Mouse (Mus musculus) spleen, postnatal 10 days (tissue): Measurements from ENCODE around the gene Etv6.
A peak's percentile ranks its signal among the peaks of the same experiment; 100 is the strongest.

Source experiments
- DNase-seq, 2 experiments: peaks; one replicate each; pipeline ENCODE4 v3.0.0; 2021 to 2022; ENCODE audit warnings: low spot score in 2 of 2

Etv6 gene

GRCm38 (mm10) chr6:134251364-134251763 is 215.9 kb downstream of the Etv6 start:
- no peak for DNase-seq

- no peak for DNase-seq
Observed at GRCm38 (mm10) chr6:134252081-134252755, 216.7 kb downstream of the Etv6 start.

- no peak for DNase-seq
Observed at GRCm38 (mm10) chr6:134256369-134256768, 220.9 kb downstream of the Etv6 start.

- DNase-seq: no peak
Observed at GRCm38 (mm10) chr6:134259913-134260312, 224.4 kb downstream of the Etv6 start.

GRCm38 (mm10) chr6:134261904-134262303 is 226.4 kb downstream of the Etv6 start:
- DNase-seq: peak in 1 of 2 experiments; percentile 24

- DNase-seq: no peak
Observed at GRCm38 (mm10) chr6:134262383-134262782, 226.9 kb downstream of the Etv6 start.

GRCm38 (mm10) chr6:134262911-134263607 is 227.6 kb downstream of the Etv6 start:
- DNase-seq: no peak

GRCm38 (mm10) chr6:134273884-134274283 is 238.4 kb downstream of the Etv6 start:
- no peak for DNase-seq

- no peak for DNase-seq
Observed at GRCm38 (mm10) chr6:134276954-134277353, 241.5 kb downstream of the Etv6 start.

GRCm38 (mm10) chr6:134282095-134282494 is 246.6 kb downstream of the Etv6 start:
- no peak for DNase-seq

- DNase-seq: no peak
Observed at GRCm38 (mm10) chr6:134291823-134292222, 256.3 kb downstream of the Etv6 start.

- DNase-seq: no peak
Observed at GRCm38 (mm10) chr6:134292404-134292803, 256.9 kb downstream of the Etv6 start.

GRCm38 (mm10) chr6:134293615-134294508 is 258.4 kb downstream of the Etv6 start:
- DNase-seq: no peak

GRCm38 (mm10) chr6:134297884-134298619 is 262.6 kb downstream of the Etv6 start:
- no peak for DNase-seq

- no peak for DNase-seq
Observed at GRCm38 (mm10) chr6:134301951-134302350, 266.5 kb downstream of the Etv6 start.

GRCm38 (mm10) chr6:134311346-134311745 is 275.8 kb downstream of the Etv6 start:
- DNase-seq: no peak

- DNase-seq: no peak
Observed at GRCm38 (mm10) chr6:134312571-134312970, 277.1 kb downstream of the Etv6 start.

- no peak for DNase-seq
Observed at GRCm38 (mm10) chr6:134317371-134317770, 281.9 kb downstream of the Etv6 start.
